Mouse (Mus musculus): ENCODE results near the gene Diaph3.

Gene Diaph3

GRCm38 (mm10) chr14:86640086-86640485, 500.9 kb downstream of the Diaph3 start:
- no peak for DNase-seq

- DNase-seq = no peak
Measured at GRCm38 (mm10) chr14:86635594-86636140, 505.4 kb downstream of the Diaph3 start.

- no peak for DNase-seq
Measured at GRCm38 (mm10) chr14:86635052-86635451, 506.0 kb downstream of the Diaph3 start.

- no peak for DNase-seq
Measured at GRCm38 (mm10) chr14:86633799-86634198, 507.2 kb downstream of the Diaph3 start.

DNA sequence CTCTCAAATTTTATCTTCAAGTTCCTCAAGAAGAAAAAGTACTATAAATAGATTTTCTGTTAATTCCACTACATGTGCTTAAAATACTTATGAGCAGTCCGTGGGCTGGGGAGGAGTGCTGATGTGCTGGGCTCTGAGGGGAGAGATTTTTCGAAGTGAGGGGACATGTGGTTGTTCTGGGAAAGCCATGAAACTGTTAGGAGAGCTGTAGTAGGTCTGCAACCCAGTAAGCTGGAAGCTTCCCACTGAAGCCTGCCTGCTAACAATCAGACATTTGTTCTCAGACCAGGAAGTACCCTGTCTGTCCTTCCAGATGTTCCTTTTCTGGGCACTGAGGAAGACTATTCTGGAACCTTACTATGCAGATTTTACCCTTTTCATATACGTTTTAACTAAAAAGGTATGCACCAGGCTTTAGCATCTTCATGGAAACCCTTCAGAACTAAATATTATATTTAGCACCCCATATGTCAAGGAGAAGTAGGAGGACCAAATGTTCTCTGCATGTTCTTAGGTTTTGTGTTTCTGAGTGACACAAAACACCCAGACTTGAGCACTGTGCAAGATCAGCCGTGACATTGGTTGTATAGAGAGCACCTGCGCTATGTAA, 516.1 kb downstream of the Diaph3 start:
- no peak for DNase-seq

- DNase-seq = no peak
Measured at GRCm38 (mm10) chr14:86619637-86620036, 521.4 kb downstream of the Diaph3 start.
